Mouse (Mus musculus): ENCODE results near the gene Gpr176.

The Gpr176 gene

DNA sequence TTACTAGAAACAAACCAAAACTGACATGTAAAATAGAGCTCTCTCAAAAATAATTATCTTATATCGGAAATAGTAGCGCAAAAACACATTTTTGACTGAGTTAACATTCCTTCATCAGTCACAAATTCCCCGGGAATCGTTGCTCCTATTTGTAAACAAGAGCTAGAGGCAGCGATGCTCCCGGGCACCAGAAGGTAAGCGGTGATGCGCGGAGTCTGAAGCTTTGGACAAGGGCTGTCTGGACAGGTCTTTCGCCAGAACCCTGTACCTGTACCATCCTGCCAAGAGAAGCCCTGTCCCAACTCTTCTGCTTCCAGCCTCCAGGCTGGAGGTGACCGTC, 688 bp downstream of the Gpr176 start:
- no peak for DNase-seq (ENCODE audit: low read depth)

DNA sequence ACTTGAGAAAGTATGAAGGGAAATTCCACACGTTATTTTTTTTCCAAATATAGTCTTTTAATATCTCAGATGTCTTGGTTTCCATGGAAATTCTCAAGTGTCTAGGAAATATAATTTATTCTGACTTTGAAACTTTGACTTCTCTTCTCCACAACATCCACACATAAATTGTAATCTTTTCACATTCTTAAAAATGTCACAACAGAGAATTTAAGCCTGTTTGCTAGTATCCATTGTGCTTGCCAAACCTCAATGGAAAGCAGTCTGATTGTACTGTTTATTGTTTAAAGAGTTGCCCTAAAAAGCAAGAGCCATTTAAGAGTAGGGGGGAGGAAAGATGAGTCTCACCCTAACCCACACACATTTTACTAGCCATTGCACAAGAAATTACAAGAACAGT, 1.4 kb downstream of the Gpr176 start:
- DNase-seq (ENCODE audit: low read depth): no peak

DNA sequence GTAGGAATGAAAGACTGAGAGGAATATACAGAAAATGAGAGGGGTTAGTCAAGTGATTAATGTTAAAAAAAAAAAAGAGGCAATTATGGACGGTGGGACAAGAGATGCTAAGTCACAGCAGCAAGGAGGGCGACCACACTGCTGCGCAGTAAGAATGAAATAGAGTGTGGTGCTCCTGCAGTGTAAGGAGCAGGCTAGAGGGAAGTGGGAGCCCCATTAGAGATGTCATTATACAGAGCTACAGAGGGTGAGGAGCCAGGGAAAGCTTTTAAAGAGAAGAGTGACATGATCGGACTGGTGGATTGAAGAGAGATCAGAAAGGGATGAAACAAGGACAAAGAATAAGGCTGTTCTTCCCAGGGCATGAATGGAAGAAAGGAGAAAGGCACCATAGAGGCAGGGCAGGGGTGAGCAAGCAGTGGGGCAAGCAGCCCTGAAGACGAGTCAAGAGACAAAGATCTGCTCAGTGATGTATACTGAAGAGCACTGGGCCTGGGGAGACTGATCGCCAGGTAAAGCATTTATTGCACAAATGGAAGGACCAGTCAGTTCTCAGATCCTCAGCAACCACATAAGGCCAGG, 18.0 kb downstream of the Gpr176 start:
- no peak for DNase-seq (ENCODE audit: low read depth)

DNA sequence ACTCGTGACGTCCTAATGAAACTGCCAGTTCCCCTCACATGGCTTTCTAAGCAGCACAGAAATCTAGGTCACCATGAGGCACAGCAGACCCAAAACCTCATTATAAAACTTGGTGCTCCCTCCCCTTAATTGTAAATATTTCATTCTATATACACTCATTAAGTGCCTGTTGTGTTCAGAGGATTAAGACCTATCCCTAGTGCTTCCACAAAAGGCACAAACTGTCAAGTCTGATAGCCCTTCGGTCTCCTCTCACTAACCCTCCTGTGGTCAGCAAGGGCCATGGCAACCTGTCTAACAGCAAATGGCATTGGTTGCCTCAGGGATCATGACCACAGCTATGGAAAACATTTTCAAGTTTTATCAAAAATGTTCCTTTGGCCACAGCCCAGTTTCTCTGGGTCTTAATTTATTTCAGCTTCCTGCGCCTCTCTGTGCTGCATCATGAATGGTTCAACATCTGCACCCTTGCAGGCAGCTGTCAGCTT, 19.3 kb downstream of the Gpr176 start:
- DNase-seq (ENCODE audit: low read depth): no peak

DNA sequence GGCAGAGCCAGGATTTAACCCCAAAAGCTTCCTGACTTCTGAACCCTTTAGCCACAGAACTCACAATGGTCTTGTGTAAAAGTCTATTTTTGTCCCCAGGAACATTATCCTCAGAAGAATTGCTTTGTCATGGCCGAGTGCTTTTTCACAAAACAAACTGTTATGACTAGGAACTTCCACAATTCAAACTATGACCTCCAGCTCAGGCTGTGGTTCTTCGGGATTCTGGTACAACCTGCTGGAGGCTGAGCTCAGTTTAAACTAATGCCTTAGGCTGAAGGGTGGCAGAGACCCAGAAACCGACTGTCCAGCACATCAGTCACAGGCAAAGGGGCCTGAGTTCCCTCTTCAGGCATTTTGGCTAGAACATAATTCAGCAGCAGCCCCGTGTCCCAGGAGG, 19.7 kb downstream of the Gpr176 start:
- peak; percentile 49 for DNase-seq (ENCODE audit: low read depth)

DNA sequence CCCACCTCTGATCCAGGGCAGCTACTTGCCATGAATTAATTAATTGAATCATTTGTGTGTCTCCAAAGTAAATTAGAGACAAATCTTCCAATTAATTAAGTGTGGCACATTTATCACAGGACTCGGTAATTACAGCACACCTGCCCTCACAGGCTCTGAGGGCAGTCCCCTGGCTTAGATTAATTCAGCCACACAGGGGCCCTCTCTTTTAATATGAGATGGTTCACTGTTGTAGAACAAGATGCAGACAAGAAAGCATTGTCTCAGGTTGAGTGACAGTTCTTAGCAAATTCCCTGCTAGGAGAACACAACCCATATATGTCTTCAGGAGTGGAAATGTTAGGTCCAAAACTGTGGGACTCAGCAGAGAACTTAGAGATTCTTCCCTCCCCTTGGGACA, 27.7 kb downstream of the Gpr176 start:
- DNase-seq (ENCODE audit: low read depth): no peak

DNA sequence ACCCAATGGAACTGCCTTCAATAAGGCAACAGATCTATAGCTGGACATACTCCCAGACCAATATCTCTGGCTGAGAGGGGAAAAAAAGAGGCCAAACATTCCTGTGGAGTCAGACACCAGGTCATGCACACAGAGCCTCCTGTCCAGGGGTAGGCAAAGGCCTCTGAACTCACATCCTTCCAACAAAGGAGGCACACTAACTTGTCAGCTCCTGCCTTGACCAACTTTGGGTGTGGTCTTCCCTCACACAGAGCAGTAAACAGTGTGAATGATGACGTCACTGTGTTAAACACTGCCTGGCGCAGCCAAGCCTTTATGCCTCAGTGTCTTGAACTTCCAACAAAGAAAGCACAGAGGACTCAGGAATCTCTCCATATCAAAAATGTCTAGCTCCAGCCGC, 29.3 kb downstream of the Gpr176 start:
- DNase-seq (ENCODE audit: low read depth): no peak

DNA sequence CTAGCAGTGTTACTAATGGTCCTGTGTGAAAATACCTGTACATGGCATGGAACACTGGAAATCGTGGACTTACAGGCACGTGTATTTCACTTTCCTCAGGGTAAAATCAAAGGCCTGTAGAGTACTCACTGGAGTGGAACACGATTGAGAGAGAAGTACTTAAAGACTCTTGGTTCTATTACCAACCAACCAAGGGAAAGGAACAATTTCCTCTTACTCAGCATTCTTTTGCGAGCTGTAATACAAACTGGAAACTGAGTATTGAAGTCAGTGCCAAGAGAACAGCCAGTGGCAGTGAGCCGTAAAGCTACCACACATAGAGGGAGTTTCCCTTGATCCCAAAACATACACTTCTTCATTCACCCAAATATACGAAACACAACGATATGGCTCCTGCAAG, 31.9 kb downstream of the Gpr176 start:
- DNase-seq (ENCODE audit: low read depth): no peak

DNA sequence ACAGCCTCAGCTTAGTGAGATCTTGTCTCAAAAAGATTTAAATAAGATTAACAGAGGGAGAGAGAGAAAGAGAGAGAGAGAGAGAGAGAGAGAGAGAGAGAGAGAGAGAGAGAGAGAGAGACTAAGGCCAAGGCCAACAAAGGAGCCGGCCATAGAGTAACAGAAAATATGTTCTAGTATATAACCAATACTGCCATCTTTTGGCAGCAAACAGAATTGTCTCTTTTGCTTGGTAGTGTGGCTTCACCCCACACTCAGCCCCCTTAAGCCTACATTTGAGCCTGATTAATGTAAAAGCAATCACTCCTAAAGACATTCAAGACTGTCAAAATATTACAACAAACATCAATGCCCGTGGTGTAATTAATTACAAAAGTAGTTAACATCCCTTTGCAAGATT, 37.1 kb downstream of the Gpr176 start:
- peak; percentile 47 for DNase-seq (ENCODE audit: low read depth)

DNA sequence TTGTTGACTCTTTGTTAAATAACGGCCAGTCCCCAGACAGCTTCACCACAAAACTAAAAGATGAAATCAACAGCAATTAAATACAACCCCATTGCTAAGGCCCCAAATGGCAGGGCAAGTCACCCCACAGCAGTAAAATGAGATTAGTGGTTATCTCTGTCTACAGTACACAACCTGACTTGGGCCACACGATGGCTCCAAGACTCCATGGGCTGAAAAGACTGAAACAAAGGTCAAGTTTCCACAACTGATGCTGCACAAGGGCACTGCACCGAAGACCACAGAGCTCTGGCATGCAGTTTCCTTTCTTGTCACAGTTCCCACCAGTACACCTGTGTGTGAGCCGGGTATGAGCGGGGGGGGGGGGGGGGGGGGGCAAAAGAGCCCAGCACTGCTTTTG, 50.6 kb downstream of the Gpr176 start:
- DNase-seq (ENCODE audit: low read depth): no peak

DNA sequence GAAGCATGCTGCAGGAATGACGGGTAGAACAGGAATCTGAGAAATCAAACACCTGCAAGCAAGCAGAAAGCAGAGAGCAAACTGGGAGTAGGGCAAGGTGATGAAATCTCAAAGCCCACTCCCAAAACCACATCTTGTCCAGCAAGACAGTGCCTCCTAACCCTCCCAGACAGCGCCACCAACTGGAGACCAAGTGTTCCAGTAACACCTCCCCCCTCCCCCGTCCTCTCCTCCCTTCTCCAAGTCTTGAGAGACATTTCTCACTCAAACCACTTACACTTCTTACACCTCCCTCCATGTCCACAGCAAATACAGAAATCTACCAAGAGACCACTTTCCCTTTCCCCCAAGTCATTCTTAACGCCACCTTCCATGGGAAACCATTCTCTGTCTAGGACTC, 51.4 kb downstream of the Gpr176 start:
- DNase-seq (ENCODE audit: low read depth): no peak

DNA sequence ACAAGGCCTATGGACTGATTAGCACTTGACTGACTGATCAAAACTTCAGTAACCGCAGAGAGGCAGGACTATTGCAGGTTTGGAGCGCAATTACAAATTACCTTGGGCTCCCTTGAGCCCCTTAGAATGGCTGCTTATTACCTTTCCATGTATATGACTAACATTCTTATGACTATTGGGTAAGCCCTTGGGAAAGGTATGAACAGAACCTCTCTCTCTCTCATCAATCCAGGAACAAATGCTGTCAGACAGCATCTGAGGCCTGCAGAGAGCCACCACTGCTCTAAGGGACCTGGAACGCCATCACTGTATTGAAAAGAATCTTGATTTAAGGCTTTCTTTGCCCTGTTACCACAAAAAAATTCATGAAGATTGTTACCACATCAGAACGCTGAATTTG, 52.1 kb downstream of the Gpr176 start:
- DNase-seq (ENCODE audit: low read depth): no peak

DNA sequence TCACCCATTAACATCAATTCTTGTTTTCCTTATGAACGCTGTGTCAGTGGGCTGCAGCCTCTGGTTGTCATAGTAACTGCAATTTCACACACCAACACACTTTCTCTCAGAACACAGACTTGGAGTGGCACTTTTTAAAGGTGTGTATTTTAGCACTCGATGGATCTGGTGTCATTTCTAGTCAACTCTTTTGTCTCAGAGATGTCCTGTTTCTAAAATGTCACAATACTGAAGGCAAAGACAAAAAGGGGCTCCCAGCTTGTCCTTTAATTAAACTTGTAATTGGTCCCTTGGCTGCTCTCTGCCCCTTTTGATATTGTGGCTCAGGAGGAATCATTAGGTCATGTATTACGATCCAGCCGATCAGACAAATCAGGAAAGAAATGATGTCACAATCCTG, 52.7 kb downstream of the Gpr176 start:
- DNase-seq (ENCODE audit: low read depth): no peak

DNA sequence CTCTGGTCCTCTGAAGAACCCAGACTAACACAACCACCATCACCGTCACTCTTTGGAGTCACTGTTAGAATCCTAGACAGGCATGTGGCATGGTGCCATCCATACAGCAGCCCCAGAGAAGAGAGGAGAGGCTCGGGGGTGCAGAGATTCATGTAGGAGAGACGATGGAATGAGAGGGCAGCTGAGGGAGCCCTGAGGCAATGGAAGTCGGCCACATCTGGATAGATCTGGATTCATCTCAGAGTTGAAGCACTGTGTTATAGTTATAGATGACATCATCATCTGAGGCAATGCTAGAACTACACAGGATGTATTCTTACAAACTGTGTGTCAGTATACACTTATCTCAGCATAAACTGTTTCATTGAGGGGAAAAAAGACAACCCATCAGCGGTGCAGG, 54.0 kb downstream of the Gpr176 start:
- DNase-seq (ENCODE audit: low read depth): no peak

DNA sequence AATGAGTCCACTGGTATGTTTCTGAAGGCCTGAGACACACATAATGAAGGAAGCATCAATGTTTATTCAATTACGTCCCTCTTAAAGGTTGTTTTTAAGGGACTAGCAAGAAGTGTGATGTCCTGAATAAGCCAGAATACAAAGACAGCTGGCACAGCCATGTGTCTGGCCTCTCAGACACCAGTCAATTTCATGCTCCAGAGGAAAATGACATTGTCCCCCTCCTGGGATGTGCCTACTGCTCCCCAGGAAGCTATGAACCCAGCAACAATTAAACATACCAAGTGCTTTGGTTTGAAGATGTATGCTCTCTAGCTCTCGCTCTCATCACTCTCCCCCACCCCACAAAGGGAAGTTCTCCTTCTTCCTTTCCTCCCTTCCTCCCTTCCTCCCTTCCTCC, 56.3 kb downstream of the Gpr176 start:
- no peak for DNase-seq (ENCODE audit: low read depth)

DNA sequence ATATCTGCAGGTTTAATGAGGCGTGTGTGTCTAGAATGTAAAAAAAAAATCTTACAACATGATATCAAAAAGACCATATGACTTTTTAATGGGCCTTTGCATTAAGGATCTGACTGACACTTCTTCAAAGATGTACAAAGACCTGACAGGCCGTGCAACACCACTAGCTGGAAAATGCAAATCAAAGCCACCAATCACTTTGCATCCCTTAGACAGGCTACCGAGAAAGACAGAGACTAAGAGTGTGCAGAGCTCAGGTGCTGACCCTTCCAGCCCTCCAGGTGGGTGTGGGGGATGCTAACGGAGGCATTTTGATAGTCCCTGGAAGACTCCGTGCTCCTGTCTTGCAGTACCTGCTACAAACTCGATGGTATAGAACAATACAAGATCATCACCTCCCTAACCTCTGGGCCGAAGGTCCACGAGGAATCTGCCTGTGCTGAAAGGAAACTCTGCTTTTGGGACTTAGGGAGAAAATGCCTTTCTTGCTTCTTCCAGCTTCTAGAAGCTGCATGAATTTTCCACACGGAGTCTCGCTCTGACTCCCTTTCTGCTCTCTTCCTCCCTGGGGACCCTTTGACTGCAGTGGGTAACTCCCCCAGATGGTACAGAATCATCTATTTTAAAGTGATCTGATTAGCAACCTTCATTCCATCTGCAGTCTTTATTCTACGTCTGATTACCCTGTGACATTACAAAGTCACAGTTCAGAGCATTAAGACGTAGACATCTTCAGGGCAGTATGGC, 57.4 kb downstream of the Gpr176 start:
- no peak for DNase-seq (ENCODE audit: low read depth)

DNA sequence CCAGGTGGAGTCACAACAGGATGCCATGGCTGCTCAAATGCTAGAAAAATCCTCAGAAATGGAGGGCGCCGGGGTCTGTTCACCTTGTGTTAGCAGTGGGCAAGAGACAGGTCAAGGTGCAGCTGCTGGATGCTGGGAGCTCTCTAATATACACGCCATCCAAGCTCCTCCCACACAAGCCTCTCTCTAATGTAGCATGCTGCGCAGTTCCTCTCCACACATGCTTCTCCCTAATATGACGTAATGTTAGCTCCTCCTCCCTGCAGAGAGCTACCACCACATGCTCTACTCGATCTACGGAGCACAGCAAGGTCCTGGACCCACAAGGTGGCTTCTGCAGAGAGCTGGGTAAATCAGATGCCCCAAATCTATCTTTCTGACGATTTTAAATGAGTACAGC, 65.7 kb downstream of the Gpr176 start:
- DNase-seq (ENCODE audit: low read depth): no peak

DNA sequence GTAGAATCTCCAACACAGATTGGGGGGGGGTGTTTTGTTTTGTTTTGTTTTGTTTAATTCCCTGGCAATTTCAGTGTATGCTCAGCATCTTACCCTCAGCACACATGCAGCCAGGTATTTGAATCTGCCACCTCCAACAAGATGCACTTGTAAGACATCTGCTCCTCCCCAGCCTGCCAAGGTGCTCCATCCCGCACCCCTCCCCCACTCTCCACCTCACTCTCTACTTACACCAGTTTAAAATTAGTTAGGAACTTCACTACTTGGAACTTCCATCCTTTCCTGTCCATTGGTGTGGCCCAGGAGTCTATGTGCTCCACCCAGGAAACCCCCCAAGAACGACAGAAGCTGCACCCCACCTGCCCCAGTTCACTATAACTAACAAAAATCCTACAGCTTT, 66.3 kb downstream of the Gpr176 start:
- no peak for DNase-seq (ENCODE audit: low read depth)

DNA sequence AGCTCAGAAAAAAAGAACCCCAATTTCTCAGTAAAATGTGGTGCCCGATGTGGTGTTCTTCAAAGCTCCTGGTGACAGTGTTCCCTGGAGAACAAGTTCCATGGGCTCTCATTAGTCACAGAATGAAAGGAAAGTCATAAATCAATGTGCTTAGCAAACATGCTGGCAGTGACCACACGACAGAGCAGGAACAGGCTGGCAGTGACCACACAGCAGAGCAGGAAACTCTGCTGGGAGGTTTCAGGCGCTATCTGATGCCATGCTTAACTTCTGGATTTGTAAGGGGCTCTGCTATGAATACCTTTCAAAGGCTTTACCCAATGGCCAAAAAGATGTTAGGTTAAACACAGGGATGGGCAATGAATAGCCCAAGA, 66.7 kb downstream of the Gpr176 start:
- DNase-seq (ENCODE audit: low read depth): peak; percentile 59

DNA sequence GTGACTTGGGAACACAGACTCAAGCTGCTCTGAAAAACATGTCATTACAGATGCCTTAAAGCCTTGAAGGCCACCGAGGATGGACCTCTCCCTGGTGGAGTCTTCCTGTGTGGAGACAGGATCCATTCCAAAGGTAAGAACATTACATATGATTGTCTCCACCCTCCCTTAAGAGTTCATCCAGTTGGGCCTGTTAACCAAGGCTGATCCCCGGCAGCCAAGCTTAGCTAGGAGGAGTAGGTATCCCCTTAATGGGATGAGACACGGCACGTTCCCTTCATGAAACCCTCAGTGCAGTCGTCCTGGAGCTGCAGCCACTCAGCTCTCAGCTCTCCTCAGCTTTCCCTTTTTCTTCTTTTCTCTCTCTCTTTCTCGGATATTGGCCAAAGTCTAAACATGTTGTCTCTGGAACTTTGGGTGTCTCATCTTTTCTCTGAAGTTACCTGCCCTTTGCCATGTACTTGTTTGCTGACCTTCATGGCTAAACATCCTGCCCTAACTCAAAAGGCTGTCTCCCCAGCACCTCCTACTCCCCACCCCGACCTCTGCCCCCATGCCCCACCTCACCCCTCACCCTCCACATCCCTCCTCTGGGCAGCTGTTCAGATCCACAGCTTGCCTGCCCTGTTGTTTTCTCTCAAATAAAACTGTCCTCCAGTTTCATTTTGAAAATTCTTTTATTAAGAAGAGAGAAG, 67.2 kb downstream of the Gpr176 start:
- no peak for DNase-seq (ENCODE audit: low read depth)

DNA sequence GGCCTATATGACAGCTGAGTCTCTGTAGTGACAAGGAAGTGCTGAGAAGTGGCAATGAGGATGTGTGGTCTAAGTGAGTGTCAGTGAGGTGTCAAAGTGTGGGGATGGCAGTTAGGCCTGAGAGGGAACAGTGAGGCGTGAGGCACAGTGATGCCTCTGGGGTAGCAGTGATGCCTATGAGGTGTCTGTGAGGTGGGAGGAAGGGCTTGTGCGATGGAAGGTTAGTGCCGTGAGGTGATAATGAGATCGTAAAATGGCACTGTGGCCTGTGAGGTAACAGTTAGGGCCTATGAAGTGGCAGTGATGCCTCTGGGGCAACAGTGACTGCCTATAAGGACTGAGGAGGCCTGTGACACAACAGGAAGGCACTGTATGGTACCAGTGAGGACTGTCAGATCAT, 69.8 kb downstream of the Gpr176 start:
- DNase-seq (ENCODE audit: low read depth): no peak

DNA sequence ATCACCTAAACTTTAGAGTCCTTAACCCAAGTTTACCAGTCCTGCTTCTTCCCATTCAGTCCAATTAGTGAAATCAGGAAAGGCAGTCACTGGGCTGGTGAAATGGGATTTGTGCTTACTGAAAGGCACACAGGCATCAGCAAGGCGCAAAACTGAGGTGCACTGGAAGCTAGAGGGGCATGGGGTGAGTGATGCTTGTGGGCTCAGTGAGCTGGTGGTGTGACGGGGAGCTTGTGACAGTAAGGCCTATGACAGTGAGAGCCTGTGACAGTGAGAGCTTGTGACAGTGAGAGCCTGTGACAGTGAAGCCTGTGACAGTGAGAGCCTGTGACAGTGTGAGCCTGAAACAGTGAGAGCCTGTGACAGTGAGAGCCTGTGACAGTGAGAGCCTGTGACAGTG, 71.6 kb downstream of the Gpr176 start:
- no peak for DNase-seq (ENCODE audit: low read depth)

DNA sequence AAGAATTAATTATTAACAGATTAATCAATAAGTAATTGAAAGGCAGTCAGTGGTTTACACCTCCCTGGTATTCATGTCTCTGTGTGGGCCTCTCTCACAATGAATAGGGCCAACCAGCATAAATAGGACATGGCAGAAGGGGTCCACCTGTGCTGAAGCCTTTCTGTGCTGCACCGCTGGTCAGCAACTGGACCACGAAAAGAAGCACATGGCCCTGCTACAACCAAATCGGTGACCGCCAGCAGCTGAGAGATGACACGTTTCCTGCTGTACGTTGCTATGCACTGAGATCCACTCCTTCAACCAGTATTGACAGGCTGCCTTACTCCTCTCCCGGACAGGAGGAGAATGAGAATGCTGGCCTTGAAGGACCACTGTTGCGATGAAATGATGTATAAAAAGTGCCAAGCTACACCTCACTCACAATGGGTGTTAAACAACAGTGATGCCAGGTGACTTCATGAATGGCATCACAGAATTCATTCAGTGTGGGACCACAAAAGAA, 72.1 kb downstream of the Gpr176 start:
- no peak for DNase-seq (ENCODE audit: low read depth)

DNA sequence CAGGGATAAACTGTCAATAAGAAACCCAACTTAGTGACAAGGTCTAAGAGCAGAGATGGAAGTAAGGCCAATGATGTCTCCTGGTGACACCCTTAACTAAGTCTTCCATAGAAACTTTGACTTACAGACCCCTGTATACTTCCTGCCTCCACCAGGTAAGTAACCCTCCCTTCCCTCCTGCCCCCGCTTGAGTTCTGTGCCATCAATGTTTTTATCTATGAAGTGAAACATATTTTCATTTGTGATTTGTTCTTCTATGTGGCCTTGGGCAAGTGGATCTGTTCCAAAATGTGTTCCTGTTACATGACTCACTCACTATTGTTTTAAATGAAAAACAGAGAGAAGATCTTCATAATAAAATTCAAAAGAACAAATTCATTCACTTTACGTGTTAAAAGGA, 73.2 kb downstream of the Gpr176 start:
- DNase-seq (ENCODE audit: low read depth): no peak
